Mouse (Mus musculus): ENCODE data around the gene Slco2a1. TPM values are rescaled to one million over a fixed set of nuclear protein-coding genes. Genes with fewer than 3 reads are reported as not detected.

The Slco2a1 gene
- polyA plus RNA-seq, 1 experiment: not detected

GRCm38 (mm10) chr9:103008079-103008855, 19.8 kb downstream of the Slco2a1 start:
- TF ChIP-seq GATA1 (IDR thresholded peaks at IDR 0.05; ENCODE audit: low read length): no peak

- no peak for TF ChIP-seq GATA1 (IDR thresholded peaks at IDR 0.05; ENCODE audit: low read length)
Measured at GRCm38 (mm10) chr9:103010161-103010560, 21.6 kb downstream of the Slco2a1 start.

GRCm38 (mm10) chr9:103013366-103013765, 24.9 kb downstream of the Slco2a1 start:
- no peak for TF ChIP-seq GATA1 (IDR thresholded peaks at IDR 0.05; ENCODE audit: low read length)

GRCm38 (mm10) chr9:103014686-103015085, 26.2 kb downstream of the Slco2a1 start:
- no peak for TF ChIP-seq GATA1 (IDR thresholded peaks at IDR 0.05; ENCODE audit: low read length)

GRCm38 (mm10) chr9:103024116-103024515, 35.6 kb downstream of the Slco2a1 start:
- no peak for TF ChIP-seq GATA1 (IDR thresholded peaks at IDR 0.05; ENCODE audit: low read length)

- TF ChIP-seq GATA1 (IDR thresholded peaks at IDR 0.05; ENCODE audit: low read length): no peak
Measured at GRCm38 (mm10) chr9:103027150-103027889, 38.8 kb downstream of the Slco2a1 start.

GRCm38 (mm10) chr9:103029012-103029411, 40.5 kb downstream of the Slco2a1 start:
- no peak for TF ChIP-seq GATA1 (IDR thresholded peaks at IDR 0.05; ENCODE audit: low read length)

GRCm38 (mm10) chr9:103030041-103030440, 41.5 kb downstream of the Slco2a1 start:
- TF ChIP-seq GATA1 (IDR thresholded peaks at IDR 0.05; ENCODE audit: low read length): no peak

- no peak for TF ChIP-seq GATA1 (IDR thresholded peaks at IDR 0.05; ENCODE audit: low read length)
Measured at GRCm38 (mm10) chr9:103031211-103031610, 42.7 kb downstream of the Slco2a1 start.

GRCm38 (mm10) chr9:103032193-103032592, 43.7 kb downstream of the Slco2a1 start:
- no peak for TF ChIP-seq GATA1 (IDR thresholded peaks at IDR 0.05; ENCODE audit: low read length)

GRCm38 (mm10) chr9:103033381-103033780, 44.9 kb downstream of the Slco2a1 start:
- no peak for TF ChIP-seq GATA1 (IDR thresholded peaks at IDR 0.05; ENCODE audit: low read length)

- TF ChIP-seq GATA1 (IDR thresholded peaks at IDR 0.05; ENCODE audit: low read length): no peak
Measured at GRCm38 (mm10) chr9:103036971-103037391, 48.5 kb downstream of the Slco2a1 start.

GRCm38 (mm10) chr9:103038266-103038665, 49.8 kb downstream of the Slco2a1 start:
- no peak for TF ChIP-seq GATA1 (IDR thresholded peaks at IDR 0.05; ENCODE audit: low read length)

GRCm38 (mm10) chr9:103038705-103039104, 50.2 kb downstream of the Slco2a1 start:
- TF ChIP-seq GATA1 (IDR thresholded peaks at IDR 0.05; ENCODE audit: low read length): no peak

- TF ChIP-seq GATA1 (IDR thresholded peaks at IDR 0.05; ENCODE audit: low read length): no peak
Measured at GRCm38 (mm10) chr9:103040581-103040980, 52.1 kb downstream of the Slco2a1 start.

- no peak for TF ChIP-seq GATA1 (IDR thresholded peaks at IDR 0.05; ENCODE audit: low read length)
Measured at GRCm38 (mm10) chr9:103045406-103045805, 56.9 kb downstream of the Slco2a1 start.
